8 mouse cellular contexts compared by ENCODE assay signal in genomic region chr12:31949759-31950658, GRCm38 (mm10). TPM values are rescaled to one million over a fixed set of nuclear protein-coding genes. Genes with fewer than 3 reads are reported as not detected.
DNase-seq lines count a peak whose midpoint lies in the region; ATAC-seq and TF ChIP-seq lines count a peak whose summit lies in the region.

Gene Hbp1, minus strand, starts transcription at chr12:31950535.

- H3K9ac ChIP-seq in forebrain, embryonic 12.5 days = peak within 1 kb of the TSS; percentile 95
- H3K9ac ChIP-seq in heart, postnatal 0 days (replicated peaks; ENCODE audit: low read depth, low read length) = peak within 1 kb of the TSS; percentile 98
- H3K9ac ChIP-seq in liver, embryonic 16.5 days (ENCODE audit: low read depth, low read length) = peak within 1 kb of the TSS; percentile 100
- H3K9ac ChIP-seq in neural tube, embryonic 13.5 days = peak within 1 kb of the TSS; percentile 93

- DNase-seq in c-Kit-positive CD71-positive TER-119-positive erythroid progenitor cells, embryonic 14.5 days (ENCODE audit: low spot score) = peak; percentile 99
- DNase-seq in heart, postnatal 0 days (ENCODE audit: low spot score) = peak; percentile 100
- DNase-seq in kidney, postnatal 4 days = peak; percentile 97 to 98

- no peak for TF ChIP-seq CTCF in E14TG2a.4 (conservative IDR thresholded peaks at IDR 0.05; ENCODE audit: low read length)
- no peak for TF ChIP-seq CTCF in heart, postnatal 0 days (IDR thresholded peaks at IDR 0.05; ENCODE audit: low read depth)
- no peak for TF ChIP-seq CTCF in testis, adult 2 months (IDR thresholded peaks at IDR 0.05; ENCODE audit: control insufficient read depth, insufficient read depth, insufficient replicate concordance, low read depth, low read length)

- under 1% methylated on average over 69 of the region's 71 CpGs for WGBS in forebrain, embryonic 12.5 days
- under 1% methylated on average over 47 of the region's 71 CpGs for WGBS in heart, postnatal 0 days
- under 1% methylated on average over 53 of the region's 71 CpGs for WGBS in liver, embryonic 16.5 days (ENCODE audit: insufficient replicate concordance)
- WGBS in neural tube, embryonic 13.5 days = under 1% methylated on average over 66 of the region's 71 CpGs

- peaks cover 44% of the 10 kb centered on the region for H3K4me1 ChIP-seq in E14TG2a.4 (replicated peaks; ENCODE audit: low read depth, low read length)
- H3K4me1 ChIP-seq in forebrain, embryonic 12.5 days = peaks cover 8% of the 10 kb centered on the region; the same call in 1 of the 2 replicates
- peaks cover 14% of the 10 kb centered on the region for H3K4me1 ChIP-seq in heart, postnatal 0 days (ENCODE audit: control insufficient read depth, insufficient read depth)
- H3K4me1 ChIP-seq in liver, embryonic 16.5 days (ENCODE audit: control insufficient read depth, low read depth, low read length) = peaks cover 17% of the 10 kb centered on the region
- H3K4me1 ChIP-seq in neural tube, embryonic 13.5 days (replicated peaks) = peaks cover 15% of the 10 kb centered on the region
- no peaks in the 10 kb centered on the region for H3K4me1 ChIP-seq in testis, adult 2 months (ENCODE audit: control insufficient read depth, insufficient read depth, low read length)

- peak; percentile 79 for TF ChIP-seq POLR2A in testis, adult 2 months (IDR thresholded peaks at IDR 0.05; ENCODE audit: control insufficient read depth, low read depth, low read length)

- no peaks in the 10 kb centered on the region for H3K27me3 ChIP-seq in E14TG2a.4 (ENCODE audit: insufficient read depth, low read length)
- H3K27me3 ChIP-seq in forebrain, embryonic 12.5 days = no peaks in the 10 kb centered on the region
- no peaks in the 10 kb centered on the region for H3K27me3 ChIP-seq in heart, postnatal 0 days (ENCODE audit: control insufficient read depth, insufficient read depth, low read length)
- H3K27me3 ChIP-seq in liver, embryonic 16.5 days (ENCODE audit: control insufficient read depth, insufficient read depth, low read depth, low read length) = no peaks in the 10 kb centered on the region
- no peaks in the 10 kb centered on the region for H3K27me3 ChIP-seq in neural tube, embryonic 13.5 days
- no peaks in the 10 kb centered on the region for H3K27me3 ChIP-seq in testis, adult 2 months (ENCODE audit: control insufficient read depth, insufficient read depth, low read length)

- no peaks in the 10 kb centered on the region for H3K9me3 ChIP-seq in E14TG2a.4 (ENCODE audit: low read length)
- H3K9me3 ChIP-seq in forebrain, embryonic 12.5 days = no peaks in the 10 kb centered on the region
- no peaks in the 10 kb centered on the region for H3K9me3 ChIP-seq in heart, postnatal 0 days (replicated peaks; ENCODE audit: control insufficient read depth, low read length)
- no peaks in the 10 kb centered on the region for H3K9me3 ChIP-seq in liver, embryonic 16.5 days (replicated peaks; ENCODE audit: control insufficient read depth, low read length)
- H3K9me3 ChIP-seq in neural tube, embryonic 13.5 days = no peaks in the 10 kb centered on the region

- H3K4me2 ChIP-seq in forebrain, embryonic 12.5 days = peak within 1 kb of the TSS; percentile 67
- H3K4me2 ChIP-seq in heart, postnatal 0 days (ENCODE audit: low read depth, low read length) = peak within 1 kb of the TSS; percentile 66
- H3K4me2 ChIP-seq in liver, embryonic 16.5 days (ENCODE audit: low read depth, low read length) = peak within 1 kb of the TSS; percentile 95
- H3K4me2 ChIP-seq in neural tube, embryonic 13.5 days = peak within 1 kb of the TSS; percentile 71

- peak; percentile 94 for ATAC-seq in forebrain, embryonic 12.5 days (ENCODE audit: low FRiP score)
- peak; percentile 93 for ATAC-seq in heart, postnatal 0 days (ENCODE audit: insufficient read depth, low read depth)
- ATAC-seq in liver, embryonic 16.5 days (ENCODE audit: low read depth) = peak; percentile 91
- peak; percentile 97 for ATAC-seq in neural tube, embryonic 13.5 days (ENCODE audit: low read depth)

- H3K36me3 ChIP-seq in E14TG2a.4 (ENCODE audit: insufficient read depth, low read length) = no peaks in the 10 kb centered on the region
- no peaks in the 10 kb centered on the region for H3K36me3 ChIP-seq in forebrain, embryonic 12.5 days (replicated peaks)
- no peaks in the 10 kb centered on the region for H3K36me3 ChIP-seq in heart, postnatal 0 days (replicated peaks; ENCODE audit: control insufficient read depth, insufficient read depth, low read length)
- H3K36me3 ChIP-seq in liver, embryonic 16.5 days (ENCODE audit: control insufficient read depth, insufficient read depth) = no peaks in the 10 kb centered on the region
- no peaks in the 10 kb centered on the region for H3K36me3 ChIP-seq in neural tube, embryonic 13.5 days
- H3K36me3 ChIP-seq in testis, adult 2 months (ENCODE audit: control insufficient read depth, insufficient read depth, low read length) = no peaks in the 10 kb centered on the region

- peak within 1 kb of the TSS; percentile 88 for H3K4me3 ChIP-seq in E14TG2a.4 (replicated peaks; ENCODE audit: low read length)
- peak within 1 kb of the TSS; percentile 93 for H3K4me3 ChIP-seq in forebrain, embryonic 12.5 days (replicated peaks)
- H3K4me3 ChIP-seq in heart, postnatal 0 days (ENCODE audit: low read depth, low read length) = peak within 1 kb of the TSS; percentile 97
- H3K4me3 ChIP-seq in liver, embryonic 16.5 days (ENCODE audit: low read depth, low read length) = peak within 1 kb of the TSS; percentile 96
- peak within 1 kb of the TSS; percentile 86 for H3K4me3 ChIP-seq in neural tube, embryonic 13.5 days
- H3K4me3 ChIP-seq in testis, adult 2 months (ENCODE audit: control insufficient read depth, low read depth, low read length) = peak within 1 kb of the TSS; percentile 91

- TF ChIP-seq EP300 in heart, postnatal 0 days (IDR thresholded peaks at IDR 0.05; ENCODE audit: low read depth) = peak; percentile 29; the same call in 1 of the 2 replicates

- peak within 1 kb of the TSS; percentile 99 for H3K27ac ChIP-seq in forebrain, embryonic 12.5 days
- peak within 1 kb of the TSS; percentile 100 for H3K27ac ChIP-seq in heart, postnatal 0 days (ENCODE audit: low read depth)
- peak within 1 kb of the TSS; percentile 98 for H3K27ac ChIP-seq in liver, embryonic 16.5 days (ENCODE audit: low read length)
- H3K27ac ChIP-seq in neural tube, embryonic 13.5 days (replicated peaks) = peak within 1 kb of the TSS; percentile 98
- peak within 1 kb of the TSS; percentile 92 for H3K27ac ChIP-seq in testis, adult 2 months (ENCODE audit: control insufficient read depth, insufficient read depth, low read depth, low read length)

RNA-seq across cellular contexts. Expression of gene Hbp1, which starts in this region (rescaled TPM):
- polyA plus RNA-seq in forebrain, embryonic 12.5 days (2016; fragmentation: Nextera tagmentation; extraction: Ambion mirVana) = 81.3 and 85.2 TPM in 2 replicates
- 153 and 187 TPM in 2 replicates for total RNA-seq in heart, postnatal 0 days (2014; rRNA removed; ENCODE audit: low replicate concordance)
- polyA plus RNA-seq in heart, postnatal 0 days (2015; fragmentation: Nextera tagmentation; extraction: Ambion mirVana) = 97.9 and 127 TPM in 2 replicates
- 51.5 and 58.8 TPM in 2 replicates for polyA plus RNA-seq in liver, embryonic 16.5 days (2015; fragmentation: Nextera tagmentation; extraction: Ambion mirVana)
- 72.0 and 77.2 TPM in 2 replicates for polyA plus RNA-seq in neural tube, embryonic 13.5 days (2015; fragmentation: Nextera tagmentation; extraction: Ambion mirVana)
- 21.0 and 27.3 TPM in 2 replicates for polyA plus RNA-seq in testis, adult 2 months (2012; rRNA removed)

Comparison
In these comparisons a context has a peak if more than half of its experiments do, and no peak if none do; other contexts are left out.
1. Peak in every context shown above with its lines: DNase-seq, ATAC-seq, H3K4me3 ChIP-seq and H3K27ac ChIP-seq.